Mouse (Mus musculus) kidney, adult 11 months (tissue): ENCODE measurements at regions not wholly inside any gene's neighbourhood (a gene's known extent, or its start where the extent isn't known, plus 50 kb on each side); places are given as distances from the start of the nearest gene placed in this dataset.

Experiments
- DNase-seq: peaks from one replicate; pipeline ENCODE4 v3.0.0; 2022

- DNase-seq = no peak
Measured at GRCm38 (mm10) chr1:82070181-82071109, 162.5 kb upstream of the Gm9747 start.

DNA sequence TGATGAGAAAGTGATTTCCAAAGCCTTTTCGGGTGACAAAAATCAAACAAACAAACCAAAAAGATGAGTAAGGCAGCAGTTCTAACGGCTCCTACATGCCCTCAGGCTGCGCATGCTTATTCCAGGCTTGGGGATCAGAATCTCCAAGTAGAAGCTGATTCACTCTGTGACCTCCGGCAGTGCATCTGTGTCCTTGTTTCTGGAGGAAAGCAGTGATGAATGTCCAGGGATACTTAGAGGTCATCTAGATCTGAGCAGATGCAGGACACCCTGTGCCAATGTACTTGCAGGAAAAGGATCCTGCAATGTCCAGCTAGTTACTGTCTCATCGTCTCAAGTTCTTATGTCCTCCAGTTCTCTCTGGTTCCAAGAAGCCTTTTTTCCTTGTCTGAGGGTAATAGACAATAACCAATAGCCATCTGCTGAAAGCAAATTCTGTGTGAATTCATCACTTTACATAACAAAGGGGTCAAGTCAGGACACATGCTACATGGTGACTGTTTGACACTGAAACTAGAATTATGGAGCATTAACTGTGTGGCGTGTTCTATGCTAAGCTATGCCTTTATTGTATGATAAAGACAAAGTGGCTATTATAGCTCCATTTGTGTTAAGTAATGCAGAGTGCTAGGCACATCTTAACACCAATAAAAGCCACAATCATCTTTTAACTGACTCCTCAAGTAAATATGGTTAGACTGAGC, 143.6 kb upstream of the Gm9747 start:
- DNase-seq = no peak

DNA sequence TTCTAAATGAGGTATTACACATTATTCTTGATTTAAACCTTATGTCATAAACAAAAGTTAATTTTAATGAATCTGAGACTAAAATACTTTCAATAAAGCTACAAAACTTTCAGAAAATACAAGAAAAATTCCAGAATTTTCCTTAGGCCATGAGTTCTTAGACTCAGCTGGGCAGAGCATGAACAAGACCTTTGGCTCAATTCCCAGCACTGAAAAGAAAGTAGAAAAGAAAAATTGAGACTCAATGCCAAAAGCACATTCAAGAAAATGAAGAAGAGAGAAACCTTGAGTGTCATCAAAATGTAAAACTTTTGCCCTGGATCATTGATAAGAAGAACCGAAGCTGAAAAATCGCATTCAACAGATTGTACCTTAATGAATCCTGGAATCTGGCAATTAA, 137.8 kb upstream of the Gm9747 start:
- no peak for DNase-seq

DNA sequence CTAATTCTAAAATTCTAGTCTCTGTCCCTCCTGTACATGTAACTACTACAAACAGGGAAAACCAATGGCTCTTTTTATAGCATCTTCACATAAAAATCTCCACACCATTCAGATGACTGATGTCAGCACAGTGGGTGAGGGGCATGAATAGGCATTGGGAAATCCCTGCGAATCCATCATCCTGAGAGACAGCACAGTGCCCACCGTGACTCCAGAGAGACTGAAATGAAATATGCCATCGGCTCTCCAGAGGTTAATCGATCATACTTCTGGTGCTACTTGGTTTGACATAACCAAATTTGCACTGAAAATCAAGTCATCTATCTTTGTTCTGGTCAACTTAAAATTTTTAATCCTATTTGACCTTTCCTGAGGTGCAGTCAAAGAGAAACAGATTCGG, 126.2 kb upstream of the Gm9747 start:
- DNase-seq = no peak

DNA sequence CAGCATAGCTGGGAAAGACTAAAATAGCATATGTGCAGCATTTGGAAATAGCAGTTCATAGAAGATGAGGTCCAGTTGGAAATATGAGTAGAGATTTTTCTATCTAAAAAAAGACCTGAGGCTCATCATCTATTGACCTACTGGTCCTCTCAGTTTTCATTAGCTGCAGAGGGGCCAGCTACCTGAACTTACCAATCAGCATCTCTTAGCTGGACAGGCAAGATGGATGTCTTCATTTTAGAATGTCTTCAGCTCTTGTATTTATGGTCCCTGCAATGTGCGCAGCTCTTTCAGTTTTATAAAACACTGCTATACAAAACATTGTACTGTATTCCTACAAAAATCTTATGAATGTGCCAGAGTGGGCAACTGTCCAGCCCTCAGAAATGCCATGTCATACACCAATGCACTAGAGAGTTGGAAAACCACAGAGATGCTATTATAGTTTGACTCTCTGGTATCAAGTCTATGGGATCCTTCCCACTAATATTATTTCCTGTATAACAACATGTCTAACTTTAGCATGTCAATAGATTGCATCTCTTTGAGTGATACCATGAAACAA, 122.8 kb upstream of the Gm9747 start:
- no peak for DNase-seq

DNA sequence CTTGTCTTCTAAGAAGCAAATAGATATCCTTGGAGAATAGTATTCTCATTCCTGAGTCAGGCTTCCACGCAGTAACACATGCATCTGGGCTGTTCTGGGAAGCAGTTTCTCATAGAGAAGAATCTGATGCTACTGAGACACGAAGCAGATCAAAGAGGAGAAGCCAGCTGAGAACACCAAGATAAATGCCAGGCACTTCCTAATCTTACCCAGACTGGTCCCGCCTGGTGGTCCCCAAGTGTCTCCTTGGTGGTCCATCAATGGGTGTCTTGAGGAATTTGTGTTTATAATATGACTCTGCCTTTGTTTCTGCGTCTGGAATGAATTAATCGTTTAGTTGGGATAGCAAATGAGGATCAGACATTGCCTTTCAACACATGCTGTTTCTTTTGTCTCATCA, 120.5 kb upstream of the Gm9747 start:
- DNase-seq = no peak

DNA sequence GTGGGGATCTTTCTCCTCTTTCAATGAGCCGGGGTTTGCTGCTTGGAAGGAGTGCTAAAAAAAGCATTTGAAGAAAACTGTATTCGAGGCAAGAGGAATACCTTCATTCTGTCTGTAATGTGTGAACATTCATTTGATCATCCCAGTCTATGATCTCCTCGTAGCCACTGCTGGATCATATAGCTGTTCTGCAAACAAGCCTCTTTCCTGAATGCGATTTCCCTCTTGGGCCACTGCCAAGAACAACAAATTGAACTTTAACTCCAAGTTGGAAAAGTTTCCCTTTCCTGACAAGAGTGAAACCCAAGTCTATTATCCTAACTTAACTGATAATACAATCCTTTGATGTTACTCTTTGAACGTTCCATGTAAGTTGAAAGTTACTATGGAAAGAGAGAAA, 108.4 kb upstream of the Gm9747 start:
- no peak for DNase-seq

DNA sequence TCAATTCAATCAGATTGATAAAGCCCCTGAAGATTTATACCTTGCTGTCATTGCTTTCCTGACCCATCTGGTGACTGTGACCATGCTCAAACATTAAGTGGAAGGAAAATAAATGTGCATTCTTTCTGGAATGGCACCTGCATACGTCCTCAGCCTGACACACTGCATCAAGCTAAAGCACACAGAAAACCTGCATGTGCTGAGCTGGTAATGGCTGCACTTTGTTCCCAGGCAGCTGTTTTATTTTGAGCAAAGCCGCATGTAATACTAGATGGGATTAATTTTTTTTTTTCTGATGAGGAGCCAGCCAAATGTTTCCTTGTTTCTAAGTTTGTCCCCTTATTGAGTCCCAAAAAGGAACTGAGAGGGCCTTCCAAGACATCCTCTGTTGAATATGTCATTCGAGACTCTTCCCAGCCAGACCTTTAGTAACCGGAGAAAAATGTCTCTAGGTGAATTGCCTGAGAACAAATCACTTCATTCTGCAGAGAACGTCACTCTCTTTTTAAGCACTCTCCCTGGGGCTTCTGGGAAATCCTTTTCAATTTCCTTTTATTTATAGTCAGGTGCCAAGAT, 103.1 kb upstream of the Gm9747 start:
- DNase-seq = no peak

DNA sequence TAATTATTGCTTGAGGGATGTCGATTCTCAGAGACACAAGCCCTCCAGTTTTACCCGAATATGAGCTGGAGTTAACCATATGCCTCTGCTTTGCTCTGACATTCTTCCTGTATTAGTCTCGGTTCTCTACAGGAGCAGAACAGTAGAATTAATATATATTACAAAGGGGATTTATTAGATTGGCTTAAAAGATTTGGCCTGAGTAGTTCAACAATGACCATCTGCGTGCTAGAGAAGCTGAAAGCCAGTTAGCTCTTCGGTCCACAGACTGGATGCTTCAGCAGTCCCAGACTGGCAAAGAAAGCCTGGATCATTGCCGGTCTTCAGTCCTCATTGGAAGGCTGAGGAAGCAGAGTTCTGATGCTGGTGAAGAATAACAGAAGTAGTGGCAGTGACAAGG, 100.4 kb upstream of the Gm9747 start:
- DNase-seq = no peak

- no peak for DNase-seq
Measured at GRCm38 (mm10) chr1:82134938-82135337, 98.0 kb upstream of the Gm9747 start.

- no peak for DNase-seq
Measured at GRCm38 (mm10) chr1:82135761-82136331, 97.1 kb upstream of the Gm9747 start.

GRCm38 (mm10) chr1:82145256-82145655, 87.7 kb upstream of the Gm9747 start:
- no peak for DNase-seq

DNA sequence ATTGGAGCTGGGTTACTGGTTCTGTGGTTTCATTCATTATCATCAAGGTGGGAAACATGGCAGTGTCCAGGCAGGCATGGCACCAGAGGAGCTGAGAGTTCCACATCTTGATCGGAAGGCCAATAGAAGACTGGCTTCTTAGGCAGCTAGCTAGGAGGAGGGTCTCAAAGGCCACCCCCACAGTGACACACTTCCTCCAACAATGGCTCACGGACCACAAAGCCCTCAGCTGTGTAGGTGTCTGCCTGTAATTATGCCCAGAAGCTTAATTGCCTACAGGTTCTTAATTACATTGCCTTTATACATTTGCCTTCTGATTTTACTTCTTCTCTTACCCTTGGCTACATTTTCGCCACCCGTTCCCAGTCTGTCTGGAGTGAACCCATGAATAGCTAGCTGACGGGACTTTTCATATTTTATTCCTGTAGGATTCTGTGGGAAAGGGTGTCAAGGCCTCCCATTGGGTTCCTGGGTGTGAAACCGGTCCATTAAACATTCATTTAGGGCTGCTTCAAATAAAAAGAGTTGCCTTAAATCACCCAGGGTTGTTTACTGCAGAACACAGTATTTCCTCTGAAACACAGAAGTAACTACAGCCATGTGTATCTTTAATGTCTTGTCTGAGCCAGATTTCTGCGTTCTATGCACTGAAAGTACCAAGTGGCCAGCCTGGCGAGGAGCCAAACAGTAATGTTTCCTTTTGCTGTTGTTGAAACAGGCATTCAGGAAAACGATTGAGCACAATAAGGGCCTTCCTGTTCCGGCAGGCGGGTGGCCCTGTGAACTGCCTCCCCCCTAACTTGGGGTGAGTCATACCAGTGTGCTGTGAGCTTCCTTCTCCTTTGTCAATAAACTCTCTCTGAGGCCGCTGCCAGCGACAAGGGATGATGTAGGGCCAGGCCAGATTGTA, 82.4 kb upstream of the Gm9747 start:
- DNase-seq = peak; percentile 27

DNA sequence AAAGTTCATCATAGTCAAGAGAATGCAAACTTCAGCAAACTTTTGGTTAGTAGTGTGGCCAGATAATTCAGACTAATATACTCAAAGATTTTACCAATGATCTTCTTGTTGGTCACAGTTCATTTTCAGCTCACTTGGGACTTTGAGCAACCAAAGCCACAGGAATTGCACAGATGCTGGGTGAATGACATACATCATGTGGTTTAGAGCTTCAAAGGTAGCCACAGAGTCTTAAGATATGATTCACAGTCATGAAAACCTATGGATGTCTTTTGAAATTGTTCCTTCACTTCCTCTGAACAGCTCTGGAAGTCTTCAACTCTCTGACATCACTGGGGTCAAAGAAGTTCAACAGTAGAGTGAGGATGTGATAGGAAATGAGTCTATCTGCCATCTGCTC, 77.0 kb upstream of the Gm9747 start:
- DNase-seq = no peak

DNA sequence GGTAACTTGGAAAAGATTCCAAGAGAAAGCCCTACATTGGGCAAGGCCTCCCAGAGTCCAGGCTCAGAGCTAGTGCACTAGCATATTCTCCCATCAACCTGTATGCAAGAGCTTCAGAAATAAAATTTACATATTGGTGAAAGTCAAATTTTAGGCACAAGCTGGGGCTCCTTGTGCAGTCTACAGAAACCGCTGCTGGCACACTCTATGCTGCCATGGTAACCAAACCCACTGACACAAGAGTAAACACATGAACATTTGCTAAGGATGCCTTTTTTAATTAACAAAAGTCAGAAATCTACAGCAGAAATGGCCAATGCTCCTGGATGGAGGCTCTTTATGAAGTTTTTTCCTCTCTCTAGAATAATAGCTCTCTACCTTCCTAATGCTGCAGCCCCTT, 75.9 kb upstream of the Gm9747 start:
- DNase-seq = no peak

- no peak for DNase-seq
Measured at GRCm38 (mm10) chr1:82158466-82158865, 74.4 kb upstream of the Gm9747 start.

DNA sequence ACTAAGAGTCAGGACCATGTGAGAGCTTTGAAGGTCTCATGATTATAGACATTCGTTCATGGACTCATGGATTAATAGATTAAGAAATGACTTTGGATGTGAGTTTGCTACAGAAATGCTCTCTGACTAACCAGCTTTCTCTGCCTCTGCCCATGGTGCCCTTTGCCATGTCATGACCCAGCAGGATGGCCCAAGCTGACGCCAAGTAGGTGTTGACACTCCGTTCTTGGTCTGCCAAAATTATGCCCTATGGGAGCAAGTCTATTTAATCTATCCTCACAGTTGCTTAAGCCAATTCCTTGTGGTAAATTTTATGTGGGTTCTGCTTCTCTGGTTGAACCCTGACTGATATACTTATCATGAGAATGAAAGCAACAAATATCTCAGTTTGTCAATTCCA, 73.7 kb upstream of the Gm9747 start:
- DNase-seq = no peak

DNA sequence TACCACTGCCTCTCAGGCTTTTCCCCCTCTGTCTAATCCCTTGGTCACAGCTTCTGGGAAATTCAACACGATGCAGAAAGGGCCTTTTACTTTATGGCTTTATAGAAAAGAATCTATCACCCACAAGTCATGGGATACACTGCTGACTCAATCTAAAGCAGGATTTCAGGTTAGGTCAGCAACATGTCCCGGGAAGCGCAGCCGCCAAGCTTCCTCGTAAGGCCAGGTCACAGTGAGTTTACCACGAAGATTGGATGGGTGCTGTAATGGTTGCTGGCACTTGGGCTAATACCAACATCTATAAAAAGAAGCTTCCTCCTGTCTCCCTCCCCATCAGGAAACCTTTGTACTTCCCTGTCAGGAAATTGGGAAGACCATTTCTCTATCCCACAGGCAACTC, 70.0 kb upstream of the Gm9747 start:
- DNase-seq = no peak

DNA sequence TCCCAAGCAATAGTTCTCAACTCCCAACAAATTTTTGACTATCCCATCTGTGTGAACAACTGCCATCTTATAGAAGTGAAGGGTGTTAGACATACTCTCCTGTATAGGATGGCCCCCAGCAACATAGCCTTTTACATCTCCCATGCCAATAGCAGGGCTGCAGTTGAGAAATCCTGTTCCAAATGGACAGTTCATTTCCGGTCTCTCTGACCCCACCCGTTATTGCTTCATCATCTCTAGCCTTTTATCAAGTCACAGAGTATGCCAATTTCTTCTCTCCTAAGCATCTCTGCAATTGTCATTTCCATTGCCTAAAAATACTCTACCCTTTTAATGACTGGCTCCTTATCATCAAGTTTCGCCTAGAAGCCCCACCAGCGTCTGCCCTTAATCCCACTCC, 64.8 kb upstream of the Gm9747 start:
- no peak for DNase-seq

- DNase-seq = no peak
Measured at GRCm38 (mm10) chr1:82168949-82169348, 64.0 kb upstream of the Gm9747 start.

DNA sequence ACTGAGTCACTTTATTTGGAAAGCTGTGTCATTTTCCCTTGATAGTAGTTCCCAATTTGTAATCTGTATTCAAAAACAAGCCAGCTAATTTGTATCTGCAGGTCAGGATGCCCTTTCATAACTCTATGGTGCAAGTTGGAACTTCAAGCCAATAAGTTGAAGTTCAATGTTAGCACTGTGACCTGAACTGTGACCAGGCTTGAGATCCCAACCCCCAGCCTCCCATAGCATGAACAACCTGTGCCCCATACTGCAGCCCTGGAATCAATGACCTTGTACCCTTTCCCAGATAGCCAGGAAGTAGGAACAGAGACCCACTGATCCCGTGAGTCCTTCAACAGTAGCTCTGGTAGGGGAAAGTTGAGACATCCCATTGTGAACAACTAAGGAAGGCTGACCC, 52.5 kb upstream of the Gm9747 start:
- no peak for DNase-seq
